Mouse (Mus musculus) liver, adult 2 months (tissue): ENCODE data around the gene Eva1c. TPM values are rescaled to one million over a fixed set of nuclear protein-coding genes. Genes with fewer than 3 reads are reported as not detected.
A peak's percentile ranks its signal among the peaks of the same experiment; 100 is the strongest.

Source experiments
- DNase-seq: peaks from one replicate; pipeline ENCODE4 v3.0.0-alpha.2; 2011; ENCODE audit warnings: low read depth, low spot score; ENCODE audit errors: extremely low read depth
- H3K27ac ChIP-seq: fragments of 200-500 bp; replicated peaks from 2 replicates; pipeline ENCODE4 v1.5.1; 2012; ENCODE audit warnings: low read depth, mild to moderate bottlenecking, control low read depth, inconsistent platforms, low read length; ENCODE audit not compliant: insufficient read depth
- H3K27me3 ChIP-seq: fragments of 200-500 bp; 2 replicates; pipeline ENCODE4 v1.6.1; 2012; ENCODE audit warnings: mild to moderate bottlenecking, moderate library complexity, low read length, inconsistent platforms; ENCODE audit not compliant: control insufficient read depth, insufficient read depth
- H3K36me3 ChIP-seq: fragments of 200-500 bp; 2 replicates; pipeline ENCODE4 v1.6.1; 2012; ENCODE audit warnings: low read length, inconsistent platforms; ENCODE audit not compliant: control insufficient read depth, insufficient read depth
- H3K4me1 ChIP-seq: fragments of 200-500 bp; 2 replicates; pipeline ENCODE4 v1.6.1; 2011; ENCODE audit warnings: low read length; ENCODE audit not compliant: control insufficient read depth, insufficient read depth
- H3K4me3 ChIP-seq: fragments of 200-500 bp; 2 replicates; pipeline ENCODE4 v1.5.1; 2011; ENCODE audit warnings: low read depth, mild to moderate bottlenecking, control low read depth, low read length, moderate library complexity; ENCODE audit not compliant: insufficient read depth
- H3K79me2 ChIP-seq: fragments of 200-500 bp; 2 replicates; pipeline ENCODE4 v1.6.1; 2012; ENCODE audit warnings: inconsistent platforms, mild to moderate bottlenecking, low read length, moderate library complexity; ENCODE audit not compliant: control insufficient read depth, insufficient read depth
- H3K9ac ChIP-seq: fragments of 200-500 bp; 2 replicates; pipeline ENCODE4 v1.6.1; 2012; ENCODE audit warnings: low read depth, mild to moderate bottlenecking, control low read depth, inconsistent platforms, low read length
- CTCF ChIP-seq: fragments of 200-500 bp; IDR thresholded peaks from 2 replicates; pipeline ENCODE4 v1.5.1; 2011; ENCODE audit warnings: low read depth, low read length, control low read depth
- POLR2A ChIP-seq: fragments of 200-500 bp; IDR thresholded peaks from 2 replicates; pipeline ENCODE4 v1.6.1; 2011; ENCODE audit warnings: low read length, control low read depth; ENCODE audit not compliant: insufficient read depth; ENCODE audit errors: extremely low read depth
- WGBS: fragments of 180-500 bp; shearing (Covaris S2); methylation state at CpG from one replicate; pipeline ENCODE4 v1.1.7; 2018; 5-methylcytosine and 5-hydroxymethylcytosine counted together
- polyA plus RNA-seq: library from polyadenylated mRNA; depleted of rRNA; stranded (reverse); fragments of >200 nt; gene quantifications from 2 replicates; pipeline ENCODE4 v1.2.3, GENCODE M21; 2012
- total RNA-seq: library from RNA; depleted of rRNA; stranded (reverse); fragments of >200 nt; gene quantifications from 2 replicates; pipeline ENCODE4 v1.2.3, GENCODE M21; 2014

The Eva1c gene
- total and polyA plus RNA-seq, 2 experiments: 0.37 to 0.38 TPM

GRCm38 (mm10) chr16:90890683-90891082 is 64.2 kb downstream of the Eva1c start:
- Histone ChIP-seq H3K36me3 (no peaks in the 10 kb centered on the region), H3K4me1 (no peaks in the 10 kb centered on the region), H3K79me2 (no peaks in the 10 kb centered on the region), H3K27me3 (no peaks in the 10 kb centered on the region), H3K4me3 (no peak overlapping the region), H3K9ac (no peak overlapping the region), H3K27ac (no peak overlapping the region)
- no peak for TF ChIP-seq POLR2A
- TF ChIP-seq CTCF: no peak
- no peak for DNase-seq
- 82% methylated on average over 9 of the region's 9 CpGs for WGBS

- H3K27me3 ChIP-seq: no peaks in the 10 kb centered on the region
- no peaks in the 10 kb centered on the region for H3K36me3 ChIP-seq
- H3K4me1 ChIP-seq: no peaks in the 10 kb centered on the region
- no peaks in the 10 kb centered on the region for H3K79me2 ChIP-seq
- TF ChIP-seq CTCF: no peak
- TF ChIP-seq POLR2A: no peak
- no peak overlapping the region for H3K27ac ChIP-seq
- WGBS: 66% methylated on average over 14 of the region's 14 CpGs
- no peak for DNase-seq
- no peak overlapping the region for H3K9ac ChIP-seq
- no peak overlapping the region for H3K4me3 ChIP-seq
Measured at GRCm38 (mm10) chr16:90891601-90892000, 65.1 kb downstream of the Eva1c start.

GRCm38 (mm10) chr16:90892081-90892480 is 65.6 kb downstream of the Eva1c start:
- Histone ChIP-seq H3K36me3 (no peaks in the 10 kb centered on the region), H3K79me2 (no peaks in the 10 kb centered on the region), H3K4me3 (no peak overlapping the region), H3K4me1 (no peaks in the 10 kb centered on the region), H3K27me3 (no peaks in the 10 kb centered on the region), H3K9ac (no peak overlapping the region), H3K27ac (no peak overlapping the region)
- no peak for DNase-seq
- TF ChIP-seq POLR2A (no peak), CTCF (no peak)
- 44% methylated on average over 8 of the region's 8 CpGs for WGBS

DNA sequence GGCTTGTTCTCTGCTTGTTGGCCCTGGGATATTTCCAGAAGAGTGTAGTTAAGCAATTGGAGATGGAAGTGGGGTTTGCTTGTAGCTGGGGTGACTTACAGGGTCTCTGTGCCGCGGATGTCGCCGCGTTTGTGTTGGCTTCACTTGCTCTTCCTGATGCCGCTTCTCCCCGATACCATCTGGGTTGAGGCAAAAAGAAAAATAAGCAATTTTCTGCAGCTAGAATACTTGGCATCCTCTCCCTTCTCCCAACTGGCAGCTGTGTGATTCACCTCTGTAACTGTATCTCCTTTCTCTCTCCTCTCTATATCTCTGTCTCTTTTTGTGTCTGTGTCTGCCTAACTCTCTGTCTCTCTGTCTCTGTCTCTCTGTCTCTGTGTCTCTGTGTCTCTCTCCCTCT is 66.5 kb downstream of the Eva1c start:
- WGBS: 79% methylated on average over 7 of the region's 7 CpGs
- Histone ChIP-seq H3K79me2 (no peaks in the 10 kb centered on the region), H3K27ac (no peak overlapping the region), H3K36me3 (no peaks in the 10 kb centered on the region), H3K9ac (no peak overlapping the region), H3K4me3 (no peak overlapping the region), H3K4me1 (no peaks in the 10 kb centered on the region), H3K27me3 (no peaks in the 10 kb centered on the region)
- TF ChIP-seq CTCF: no peak
- no peak for TF ChIP-seq POLR2A
- DNase-seq: no peak

DNA sequence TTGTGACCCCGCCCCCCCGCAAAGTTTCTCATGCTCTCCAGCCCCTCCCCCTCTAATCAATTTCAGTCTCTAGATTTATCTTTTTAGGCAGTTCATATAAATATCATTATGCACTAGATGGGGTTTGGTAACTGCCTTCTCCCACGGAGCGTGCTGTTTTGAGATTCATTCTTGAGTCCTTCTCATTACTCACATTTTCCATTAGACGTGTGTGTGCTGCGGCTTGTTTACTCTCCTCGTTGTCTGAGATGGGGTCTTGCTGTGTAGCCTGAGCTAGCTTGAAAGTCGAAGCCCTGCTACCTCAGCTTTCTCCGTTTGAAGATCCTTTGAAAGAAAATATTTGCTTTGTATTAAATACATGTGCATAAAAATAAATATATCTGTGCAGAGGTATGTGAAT is 67.3 kb downstream of the Eva1c start:
- Histone ChIP-seq H3K27me3 (no peaks in the 10 kb centered on the region), H3K27ac (no peak overlapping the region), H3K9ac (no peak overlapping the region), H3K79me2 (no peaks in the 10 kb centered on the region), H3K4me1 (no peaks in the 10 kb centered on the region), H3K4me3 (no peak overlapping the region), H3K36me3 (no peaks in the 10 kb centered on the region)
- no peak for TF ChIP-seq POLR2A
- no peak for TF ChIP-seq CTCF
- whole genome bisulfite sequencing: 61% methylated on average over 9 of the region's 9 CpGs
- no peak for DNase-seq

DNA sequence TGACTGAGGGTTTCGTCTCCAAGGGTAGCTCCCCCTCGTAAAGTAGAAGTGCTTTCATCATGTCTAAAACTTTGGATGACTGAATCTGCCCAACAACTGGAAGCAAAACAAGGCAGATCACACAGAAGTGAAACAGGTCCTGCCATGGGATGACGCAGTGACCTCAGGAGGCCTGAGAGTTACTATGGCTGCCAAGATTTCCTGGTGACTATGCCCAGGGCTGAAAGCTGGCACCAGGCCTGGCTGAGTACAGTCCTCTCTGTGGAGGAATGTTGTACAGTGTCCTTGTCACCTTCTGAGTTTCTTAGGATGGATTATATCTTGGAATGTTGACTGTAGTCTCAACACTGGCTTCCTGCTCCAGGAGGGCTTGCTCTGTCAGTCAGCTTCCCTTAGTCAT is 71.1 kb downstream of the Eva1c start:
- Histone ChIP-seq H3K27ac (no peak overlapping the region), H3K4me1 (no peaks in the 10 kb centered on the region), H3K79me2 (no peaks in the 10 kb centered on the region), H3K36me3 (no peaks in the 10 kb centered on the region), H3K27me3 (no peaks in the 10 kb centered on the region), H3K4me3 (no peak overlapping the region), H3K9ac (no peak overlapping the region)
- DNase-seq: peak; percentile 78
- TF ChIP-seq POLR2A (no peak), CTCF (no peak)
- WGBS: 51% methylated on average over 3 of the region's 3 CpGs
